Mouse (Mus musculus) left cerebral cortex, adult 6 months (tissue): ENCODE data around the gene Col18a1. TPM values are rescaled to one million over a fixed set of nuclear protein-coding genes. Genes with fewer than 3 reads are reported as not detected.

Experiments used
- long read RNA-seq, 2 experiments: library from polyadenylated mRNA; unstranded; transcript quantifications; one replicate each; pipeline ENCODE4 v2.0.0; 2019 to 2020
- polyA plus RNA-seq: library from polyadenylated mRNA; unstranded; fragments of <200 nt; fragmentation: Nextera tagmentation; gene quantifications from 2 replicates; pipeline ENCODE4 v1.2.3, GENCODE M21; 2021

The Col18a1 gene
- polyA plus RNA-seq = 0.61 and 1.0 TPM in 2 replicates
- long read RNA-seq, experiment 1, partial matches to known transcripts = 4 of 6 reads
- long read RNA-seq, experiment 1, other reads (novel, unspliced or antisense) = 2 of 6 reads
- long read RNA-seq, experiment 2 = 0 reads

DNA sequence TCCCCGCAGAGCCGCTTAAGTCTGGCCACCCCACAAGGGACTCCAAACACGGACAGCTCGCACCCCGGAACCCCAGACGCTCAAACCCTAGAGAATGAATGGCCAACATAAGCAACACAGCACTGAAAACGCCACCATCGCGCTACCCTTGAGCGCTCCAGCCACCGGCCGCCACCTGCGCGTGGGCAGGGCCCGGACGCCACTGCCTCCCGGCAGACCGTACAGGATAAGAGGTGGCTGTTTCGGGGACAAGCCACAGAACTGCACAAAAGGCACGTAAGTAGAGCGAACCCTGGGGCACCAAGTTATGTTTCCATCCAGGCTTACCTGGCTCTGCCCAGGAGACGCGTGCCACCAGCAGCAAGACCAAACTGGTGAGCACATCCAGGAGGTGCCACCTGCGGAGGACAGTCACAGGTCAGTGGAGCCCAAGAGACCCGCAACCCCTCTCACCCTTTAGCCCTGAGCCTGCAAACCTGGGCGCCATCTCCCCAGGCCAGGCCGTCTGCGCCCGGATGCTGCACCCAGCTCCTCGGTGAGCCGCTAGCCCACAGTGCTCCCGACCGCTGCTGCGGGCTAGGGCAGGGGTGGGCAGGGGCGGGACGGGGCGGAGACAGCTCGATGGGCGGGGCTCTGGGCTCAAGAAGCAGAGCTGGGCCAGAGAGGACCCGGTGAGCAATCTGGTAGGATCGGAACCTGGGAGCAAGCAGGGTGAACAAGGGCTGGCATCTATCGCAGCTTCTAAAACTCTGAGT, at the start of gene Col18a1:
TSS of gene Col18a1 (minus strand) at position 586 of the 755 bp plus-strand sequence.

GRCm38 (mm10) chr10:77031768-77032375, 134.5 kb downstream of the Col18a1 start, which contains the start of gene Slc19a1:
Gene Slc19a1, plus strand, starts transcription at chr10:77032241.

Other genes with a start within 250 kb of the Col18a1 start
- gene Pcbp3, start 204.7 kb downstream of the Col18a1 start, polyA plus RNA-seq = 54.1 and 57.8 TPM in 2 replicates
- 14.1 and 16.4 TPM in 2 replicates for gene Slc19a1, start 134.3 kb downstream of the Col18a1 start, polyA plus RNA-seq
- 20.0 TPM in 2 replicates for gene Pofut2, start 92.7 kb upstream of the Col18a1 start, polyA plus RNA-seq